Mouse (Mus musculus): Measurements from ENCODE around the gene Gtf2ird2. TPM values are rescaled to one million over a fixed set of nuclear protein-coding genes. Genes with fewer than 3 reads are reported as not detected.

Gtf2ird2 gene
- total RNA-seq, 2 experiments from 2014 or later: 15.4 to 17.6 TPM

GRCm38 (mm10) chr5:134244890-134245289 lies 61.1 kb downstream of the Gtf2ird2 start:
- TF ChIP-seq CTCF (conservative IDR thresholded peaks at IDR 0.05): no peak
- DNase-seq (ENCODE audit: low spot score in 2 of 2): no peak
- H3K4me3 ChIP-seq: no peak overlapping the region
- no peak overlapping the region for H3K27ac ChIP-seq

- Histone ChIP-seq H3K4me3 (no peak overlapping the region), H3K27ac (no peak overlapping the region)
- no peak for DNase-seq (ENCODE audit: low spot score in 2 of 2)
- TF ChIP-seq CTCF (conservative IDR thresholded peaks at IDR 0.05): no peak
These were observed 62.3 kb downstream of the Gtf2ird2 start for GRCm38 (mm10) chr5:134246146-134246545.

DNA sequence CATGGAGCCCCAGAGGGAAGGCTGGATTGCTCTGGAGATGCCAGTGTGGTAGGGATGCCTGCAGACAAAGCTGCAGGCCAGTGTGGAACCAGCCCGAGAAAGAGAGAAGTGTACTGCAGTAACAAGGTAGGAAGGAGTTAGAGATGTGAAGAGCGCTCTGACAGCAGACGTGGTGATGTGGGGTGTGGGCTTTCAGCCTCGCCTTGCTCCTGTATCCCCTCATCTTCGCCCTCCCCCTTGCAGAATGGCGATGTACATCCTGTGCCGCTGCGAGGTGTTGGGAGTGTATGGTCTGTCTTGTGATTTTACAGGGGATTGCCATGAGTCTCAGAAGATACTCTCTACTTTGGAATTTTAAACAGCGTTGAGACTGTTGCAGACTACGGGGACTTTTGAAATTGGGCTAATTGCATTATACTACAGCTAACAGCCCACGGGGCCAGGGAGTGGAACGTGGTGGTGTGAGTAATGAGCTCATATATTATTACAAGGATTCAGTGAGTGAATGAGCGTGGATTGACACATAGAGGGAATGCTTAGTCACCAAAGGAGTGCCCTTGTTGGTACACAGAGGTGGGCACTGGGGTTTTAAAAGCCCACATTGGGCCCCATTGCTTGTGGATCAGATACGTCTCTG lies 64.9 kb downstream of the Gtf2ird2 start:
- H3K27ac ChIP-seq: no peak overlapping the region
- DNase-seq (ENCODE audit: low spot score in 2 of 2): no peak

GRCm38 (mm10) chr5:134249245-134249649 lies 65.4 kb downstream of the Gtf2ird2 start:
- no peak for DNase-seq (ENCODE audit: low spot score in 2 of 2)
- Histone ChIP-seq H3K27ac (peak overlapping the region; percentile 59; the same call in 1 of the 2 replicates), H3K4me3 (no peak overlapping the region)
- TF ChIP-seq CTCF (conservative IDR thresholded peaks at IDR 0.05): no peak

More for the DNA sequence above, 64.9 kb downstream of the Gtf2ird2 start:
- H3K4me3 ChIP-seq: no peak overlapping the region
- no peak for TF ChIP-seq CTCF (conservative IDR thresholded peaks at IDR 0.05)

DNA sequence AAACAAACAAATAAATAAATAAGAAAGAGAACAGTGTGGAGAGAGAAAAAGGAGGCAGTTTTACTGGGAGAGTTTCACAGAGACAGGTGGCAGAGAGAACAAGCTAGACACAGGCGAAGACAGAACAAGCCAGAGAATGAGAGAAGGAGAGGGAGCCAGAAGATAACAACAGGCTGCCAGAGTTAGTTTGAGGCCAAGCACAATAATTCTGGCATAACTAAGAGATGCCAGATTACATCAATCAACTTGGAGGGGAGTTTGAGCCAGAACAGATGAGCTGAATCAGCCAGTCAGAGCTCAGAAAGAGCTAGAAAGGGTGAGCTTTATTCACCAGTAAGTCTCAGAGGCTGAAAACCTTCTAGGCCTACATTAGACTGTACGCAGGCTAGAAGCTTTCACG lies 66.8 kb downstream of the Gtf2ird2 start:
- H3K27ac ChIP-seq: no peak overlapping the region
- no peak overlapping the region for H3K4me3 ChIP-seq
- no peak for TF ChIP-seq CTCF (conservative IDR thresholded peaks at IDR 0.05)
- DNase-seq (ENCODE audit: low spot score in 2 of 2): no peak

DNA sequence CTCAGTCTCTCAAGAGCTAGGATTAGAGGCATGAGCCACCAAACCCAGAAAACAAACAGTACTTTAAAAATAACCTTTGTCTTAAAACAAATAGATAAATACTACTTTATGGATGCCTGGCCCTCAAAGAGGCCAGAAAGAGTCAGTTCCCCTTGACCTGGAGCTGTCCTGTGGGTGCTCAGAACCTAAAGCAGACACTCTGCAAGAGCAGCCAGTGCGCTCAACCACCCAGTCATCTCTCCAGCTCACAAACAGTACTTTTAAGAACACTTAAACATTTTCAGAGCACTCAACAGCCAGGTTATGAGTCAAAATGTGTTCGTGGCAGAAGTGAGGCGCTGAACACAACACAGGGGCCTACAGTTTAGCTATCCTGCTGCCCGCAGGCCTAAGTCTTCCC lies 67.3 kb downstream of the Gtf2ird2 start:
- DNase-seq (ENCODE audit: low spot score in 2 of 2): no peak
- no peak overlapping the region for H3K4me3 ChIP-seq
- TF ChIP-seq CTCF (conservative IDR thresholded peaks at IDR 0.05): no peak
- H3K27ac ChIP-seq: peak overlapping the region; percentile 32; the same call in 1 of the 2 replicates

DNA sequence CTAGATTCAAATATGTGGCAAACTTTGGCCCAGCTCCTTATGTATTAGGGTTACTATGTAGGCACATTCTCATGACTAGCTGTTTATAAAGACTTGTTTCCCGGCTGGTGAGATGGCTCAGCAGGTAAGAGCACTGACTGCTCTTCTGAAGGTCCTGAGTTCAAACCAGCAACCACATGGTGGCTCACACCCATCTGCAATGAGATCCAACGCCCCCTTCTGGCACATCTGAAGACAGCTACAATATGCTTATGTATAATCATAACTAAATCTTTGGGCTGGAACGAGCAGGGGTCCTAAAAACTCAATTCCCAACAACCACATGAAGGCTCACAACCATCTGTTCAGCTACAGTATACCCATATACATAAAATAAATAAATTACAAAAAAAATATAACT lies 70.0 kb downstream of the Gtf2ird2 start:
- Histone ChIP-seq H3K4me3 (no peak overlapping the region), H3K27ac (no peak overlapping the region)
- no peak for DNase-seq (ENCODE audit: low spot score in 2 of 2)
- TF ChIP-seq CTCF (conservative IDR thresholded peaks at IDR 0.05): peak; percentile 54

GRCm38 (mm10) chr5:134255294-134255693 lies 71.5 kb downstream of the Gtf2ird2 start:
- no peak for DNase-seq (ENCODE audit: low spot score in 2 of 2)
- Histone ChIP-seq H3K4me3 (no peak overlapping the region), H3K27ac (0 out of 2 replicates have a peak overlapping the region, but pooled peaks have one; percentile 2)
- no peak for TF ChIP-seq CTCF (conservative IDR thresholded peaks at IDR 0.05)

DNA sequence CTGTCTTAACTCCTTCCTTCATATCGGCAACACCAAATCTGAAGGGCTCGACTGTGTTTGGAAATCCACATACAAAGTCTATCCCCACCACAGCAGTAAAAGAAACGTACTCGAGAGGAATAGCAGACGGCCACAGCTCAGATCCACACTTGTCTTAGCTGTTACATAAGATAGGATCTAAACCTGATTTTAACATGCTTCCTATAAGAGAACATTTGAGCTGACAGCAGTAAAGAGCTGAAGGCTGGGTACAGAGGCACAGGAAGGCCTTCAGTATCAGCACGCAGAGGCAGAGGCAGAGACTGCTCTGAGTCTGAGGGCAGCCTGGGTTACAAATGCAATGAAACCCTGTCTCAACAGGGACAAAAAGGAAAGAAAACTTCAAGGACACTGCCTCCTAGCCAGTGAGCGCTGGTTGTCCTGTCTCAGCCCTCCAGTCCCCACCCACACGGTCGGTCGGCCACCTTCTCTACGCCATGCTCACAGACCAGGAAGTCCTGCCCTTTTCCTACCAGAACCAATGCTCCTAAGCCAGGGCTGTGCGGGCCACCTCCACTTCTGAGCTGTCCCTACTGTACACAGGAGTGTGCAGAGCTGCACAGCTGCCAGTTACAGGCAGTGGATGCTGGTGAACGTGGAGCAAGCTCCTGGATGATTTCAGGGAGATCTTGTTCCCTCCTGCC lies 73.7 kb downstream of the Gtf2ird2 start:
- Histone ChIP-seq H3K27ac (peak overlapping the region; percentile 51; the same call in 1 of the 2 replicates), H3K4me3 (no peak overlapping the region)
- DNase-seq (ENCODE audit: low spot score in 2 of 2): no peak
- no peak for TF ChIP-seq CTCF (conservative IDR thresholded peaks at IDR 0.05)

GRCm38 (mm10) chr5:134258395-134258794 lies 74.6 kb downstream of the Gtf2ird2 start:
- H3K27ac ChIP-seq: no peak overlapping the region
- no peak for TF ChIP-seq CTCF (conservative IDR thresholded peaks at IDR 0.05)
- no peak for DNase-seq (ENCODE audit: low spot score in 2 of 2)
- no peak overlapping the region for H3K4me3 ChIP-seq

DNA sequence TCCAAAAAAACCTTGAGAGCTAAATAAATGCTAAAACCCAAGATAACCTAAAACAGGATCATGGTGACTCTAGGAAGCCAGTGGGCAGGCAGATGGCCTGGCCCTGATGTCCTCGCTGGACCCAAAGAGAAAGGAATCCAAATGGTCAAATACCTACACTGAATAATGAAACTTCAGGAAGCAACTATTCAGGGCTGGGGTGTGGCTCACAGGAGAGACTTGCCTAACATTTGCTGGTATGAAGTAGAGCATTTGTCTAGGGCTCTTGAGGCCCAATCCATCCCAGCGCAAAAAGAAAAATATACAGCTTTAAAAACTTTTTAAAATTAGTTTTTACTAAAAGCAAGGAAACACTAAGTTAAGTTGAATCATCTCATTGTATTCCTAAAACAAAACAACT lies 75.1 kb downstream of the Gtf2ird2 start:
- no peak for DNase-seq (ENCODE audit: low spot score in 2 of 2)
- H3K27ac ChIP-seq: no peak overlapping the region
- H3K4me3 ChIP-seq: no peak overlapping the region
- TF ChIP-seq CTCF (conservative IDR thresholded peaks at IDR 0.05): no peak

DNA sequence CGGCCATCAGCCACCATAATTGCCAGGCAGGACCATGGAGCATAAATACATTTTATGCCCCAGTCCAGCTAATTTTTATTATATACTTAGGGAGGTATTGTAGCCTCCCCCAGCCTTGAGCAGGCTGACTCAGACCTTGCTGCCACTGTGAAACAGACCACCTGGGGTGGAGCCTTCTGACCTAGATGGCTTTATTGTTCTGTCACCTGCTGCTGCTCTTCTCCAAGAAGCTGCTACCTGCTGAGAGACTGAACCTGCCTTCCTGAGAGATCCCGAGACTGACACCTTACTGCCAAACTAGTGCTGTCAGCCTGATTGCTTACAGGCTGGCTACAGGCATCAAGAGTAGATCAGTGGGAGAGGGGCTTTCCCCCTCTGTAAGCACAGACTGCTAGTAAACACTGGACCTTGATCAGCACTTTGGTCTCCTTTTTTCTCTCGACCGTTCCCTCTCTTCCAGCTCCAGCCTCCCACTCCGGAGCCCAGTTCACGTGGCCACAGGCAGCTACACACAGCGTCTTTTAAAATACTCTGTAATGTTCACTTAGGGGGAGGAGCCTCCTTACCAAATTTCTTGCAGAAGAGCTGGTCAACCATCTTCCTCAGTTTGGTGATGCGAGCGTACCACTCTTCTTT lies 76.3 kb downstream of the Gtf2ird2 start:
- no peak overlapping the region for H3K27ac ChIP-seq
- DNase-seq (ENCODE audit: low spot score in 2 of 2): no peak
- TF ChIP-seq CTCF (conservative IDR thresholded peaks at IDR 0.05): no peak
- no peak overlapping the region for H3K4me3 ChIP-seq

DNA sequence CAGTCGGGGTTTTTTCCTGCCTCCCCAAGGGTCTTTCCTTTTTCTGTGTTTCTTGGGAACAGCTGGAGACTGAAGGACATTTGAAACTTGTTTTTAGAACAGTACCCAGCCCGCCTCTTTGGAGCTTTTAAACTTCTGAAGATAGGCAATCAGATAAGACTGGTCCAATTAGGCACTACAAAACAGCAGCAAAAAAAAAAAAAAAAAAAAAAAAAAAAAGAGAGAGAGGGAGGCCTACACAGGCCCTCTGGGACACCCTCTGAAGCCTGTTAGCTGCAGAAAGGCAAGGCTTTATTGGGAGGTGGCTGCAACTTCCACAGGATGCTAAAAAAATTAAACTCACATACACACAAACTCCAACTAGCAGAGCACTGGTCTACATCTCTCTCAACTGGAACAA lies 82.1 kb downstream of the Gtf2ird2 start:
- Histone ChIP-seq H3K27ac (no peak overlapping the region), H3K4me3 (no peak overlapping the region)
- DNase-seq (ENCODE audit: low spot score in 2 of 2): no peak
- no peak for TF ChIP-seq CTCF (conservative IDR thresholded peaks at IDR 0.05)
